Mouse (Mus musculus) lung, postnatal 25 days (tissue): Measurements from ENCODE around the gene Prkch.

Experiments
- DNase-seq: peaks from one replicate; pipeline ENCODE4 v3.0.0; 2022; ENCODE audit warnings: low spot score

Prkch gene

GRCm38 (mm10) chr12:73611741-73612140, 27.1 kb downstream of the Prkch start:
- DNase-seq = no peak

DNA sequence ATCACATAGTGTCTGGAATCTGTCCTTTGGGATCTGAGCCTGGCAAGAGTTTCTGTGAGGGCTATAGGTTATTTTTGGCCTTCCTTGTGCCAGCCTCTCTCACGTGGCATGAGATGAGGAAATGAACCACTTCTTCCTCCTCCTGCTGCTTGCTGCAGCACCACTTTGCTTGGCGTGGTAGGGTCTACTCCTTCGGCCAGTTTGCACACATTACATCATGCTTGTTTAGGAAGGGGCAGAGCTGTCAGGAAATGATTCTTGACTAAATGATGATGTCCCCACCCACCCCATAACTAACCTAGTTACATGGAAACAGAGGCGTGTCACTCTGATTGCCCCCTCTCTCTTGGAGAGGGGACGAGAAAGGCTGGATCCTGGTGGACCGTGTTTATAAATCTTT, 28.6 kb downstream of the Prkch start:
- peak; percentile 56 for DNase-seq

DNA sequence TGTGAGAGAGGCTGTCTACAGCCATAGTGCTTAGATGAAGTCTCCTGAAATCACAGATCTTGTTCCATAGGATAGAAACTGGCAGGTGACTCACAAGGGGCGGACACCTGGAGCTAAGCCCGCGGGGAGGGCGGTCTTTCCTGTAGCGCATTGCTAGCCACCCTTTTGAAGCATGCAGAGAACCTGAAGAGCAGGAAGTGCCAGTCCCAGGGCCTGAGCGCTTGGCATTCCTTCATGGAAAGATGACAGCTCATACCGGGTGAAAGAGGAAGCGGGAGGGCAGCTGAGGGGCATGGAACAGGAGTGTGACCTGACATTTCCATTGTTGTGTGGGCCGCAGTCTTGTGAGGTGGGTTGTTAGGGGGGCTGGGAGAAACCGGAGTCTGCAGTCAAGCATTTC, 33.1 kb downstream of the Prkch start:
- DNase-seq = peak; percentile 87

GRCm38 (mm10) chr12:73625277-73626032, 40.9 kb downstream of the Prkch start:
- no peak for DNase-seq

DNA sequence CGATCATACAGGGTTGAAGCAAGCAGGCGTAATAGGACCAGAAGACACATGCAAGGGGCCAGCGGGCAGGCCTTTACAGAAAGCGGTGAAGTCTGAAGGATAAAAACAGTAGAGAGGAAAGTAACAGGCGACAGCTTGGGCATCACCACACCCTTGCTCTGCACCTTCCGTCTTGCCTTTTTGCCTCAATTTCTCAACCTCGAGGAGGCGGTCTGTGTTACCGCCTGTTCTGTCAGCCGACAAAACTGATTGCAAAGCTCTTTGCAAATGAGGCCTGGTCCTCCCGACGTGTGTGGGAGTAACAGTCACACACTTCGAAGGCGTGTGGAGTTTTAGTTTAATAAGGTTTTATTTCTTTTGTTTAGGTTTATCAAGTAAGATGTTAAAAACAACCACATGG, 43.3 kb downstream of the Prkch start:
- no peak for DNase-seq

- DNase-seq = no peak
Observed at GRCm38 (mm10) chr12:73630596-73630995, 46.0 kb downstream of the Prkch start.

DNA sequence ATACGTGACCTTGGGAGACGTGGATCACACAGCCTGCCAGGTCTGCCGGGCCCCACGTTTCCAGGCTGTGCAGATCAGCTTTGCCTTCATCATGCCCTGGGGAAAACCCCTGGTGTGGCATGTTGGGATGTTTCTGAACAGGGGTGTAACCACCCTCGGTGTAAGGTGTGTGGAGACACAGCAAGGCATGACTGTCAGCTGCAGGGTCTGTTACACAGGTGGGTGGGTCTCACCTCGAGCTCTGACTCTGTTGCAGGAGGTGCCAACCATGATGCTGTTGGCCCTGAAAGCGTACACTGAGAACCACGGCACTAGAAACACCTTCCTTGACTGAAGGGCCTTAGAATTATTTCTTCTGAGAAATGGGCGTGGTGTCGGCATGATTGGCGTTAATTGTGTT, 46.6 kb downstream of the Prkch start:
- no peak for DNase-seq

DNA sequence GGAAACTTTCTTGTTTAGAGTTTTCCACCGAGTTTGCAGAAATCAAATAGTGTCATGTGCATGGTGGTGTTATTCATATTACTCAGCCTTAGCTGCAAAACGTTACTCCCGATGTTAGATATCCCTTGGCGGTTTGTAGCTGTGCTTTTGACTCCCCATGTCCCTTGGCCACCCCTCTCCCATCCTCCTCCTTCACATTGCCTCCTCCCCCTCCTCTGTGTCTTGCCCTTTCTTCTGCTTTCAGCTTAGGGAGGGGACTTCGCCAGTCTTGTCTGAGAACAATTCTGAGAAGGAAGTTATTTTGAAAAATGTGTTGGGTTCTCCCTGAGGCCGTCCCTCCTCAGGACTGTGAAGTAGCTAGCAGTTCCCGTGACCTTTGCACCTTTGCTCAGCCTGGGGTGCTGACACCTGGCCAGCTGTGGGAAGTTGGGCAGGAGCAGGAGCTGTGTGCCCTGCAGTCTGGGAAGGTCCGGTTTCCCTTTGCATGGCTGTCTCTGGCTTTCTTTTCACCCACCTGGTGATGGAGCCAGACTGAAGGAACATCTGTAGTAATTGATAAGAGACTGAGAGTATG, 48.2 kb downstream of the Prkch start:
- peak; percentile 30 for DNase-seq

GRCm38 (mm10) chr12:73633707-73634106, 49.1 kb downstream of the Prkch start:
- no peak for DNase-seq

DNA sequence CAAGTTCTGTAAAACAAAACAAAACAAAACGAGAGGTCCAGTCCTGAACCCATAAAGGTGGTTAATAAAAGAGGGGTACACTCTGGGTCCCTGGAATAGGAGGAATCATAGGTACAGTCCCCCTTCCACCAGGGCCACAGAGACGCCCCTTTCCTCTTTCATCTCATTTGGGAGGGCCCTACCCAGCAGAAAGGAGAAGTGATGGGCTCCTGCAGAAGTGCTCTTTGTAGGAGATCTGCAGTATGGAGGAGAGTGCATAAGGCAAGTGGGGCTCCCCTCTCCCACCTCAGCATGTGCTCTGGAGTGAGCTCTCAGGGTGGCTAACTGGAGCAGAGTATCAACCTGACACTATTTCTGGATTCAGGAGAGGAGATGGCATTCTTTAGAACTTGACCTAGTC, 55.0 kb downstream of the Prkch start:
- no peak for DNase-seq

DNA sequence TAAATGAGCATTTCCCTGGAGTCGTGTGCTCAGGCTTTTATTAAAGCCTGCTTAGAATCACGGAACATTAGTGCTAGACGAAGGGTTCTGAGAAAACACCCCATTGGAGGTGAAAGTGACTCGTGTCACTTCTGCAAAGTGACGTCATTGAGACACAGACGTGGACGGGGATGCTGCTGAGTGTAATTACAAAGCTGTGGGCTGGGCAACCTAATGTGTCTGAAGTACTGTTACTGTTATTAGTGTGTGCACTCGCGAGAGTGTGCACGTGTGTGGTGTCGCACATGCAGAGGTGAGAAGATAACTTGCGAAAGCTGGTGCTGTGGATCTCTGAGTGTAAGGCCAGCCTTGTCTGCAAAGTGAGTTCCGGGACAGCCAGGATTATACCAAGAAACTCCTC, 56.6 kb downstream of the Prkch start:
- DNase-seq = no peak

DNA sequence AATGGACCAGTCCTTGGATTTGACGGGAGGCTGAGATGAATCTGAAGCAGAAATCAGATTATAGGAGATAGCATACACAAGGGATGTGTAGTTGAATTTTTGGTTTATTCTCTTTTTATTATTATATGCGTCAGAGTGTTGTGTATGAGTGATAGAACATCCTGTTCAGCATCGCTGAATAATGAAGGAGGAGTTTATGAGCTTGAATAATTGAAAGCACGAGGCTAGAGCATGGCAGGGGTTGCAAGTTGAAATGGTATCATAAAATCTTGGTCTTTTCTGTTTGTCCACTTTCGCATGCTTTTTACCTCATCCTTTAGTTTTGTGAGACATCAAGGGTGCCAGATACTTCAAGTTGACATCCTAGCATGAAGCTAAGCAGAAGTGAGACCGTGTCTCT, 60.6 kb downstream of the Prkch start:
- no peak for DNase-seq

DNA sequence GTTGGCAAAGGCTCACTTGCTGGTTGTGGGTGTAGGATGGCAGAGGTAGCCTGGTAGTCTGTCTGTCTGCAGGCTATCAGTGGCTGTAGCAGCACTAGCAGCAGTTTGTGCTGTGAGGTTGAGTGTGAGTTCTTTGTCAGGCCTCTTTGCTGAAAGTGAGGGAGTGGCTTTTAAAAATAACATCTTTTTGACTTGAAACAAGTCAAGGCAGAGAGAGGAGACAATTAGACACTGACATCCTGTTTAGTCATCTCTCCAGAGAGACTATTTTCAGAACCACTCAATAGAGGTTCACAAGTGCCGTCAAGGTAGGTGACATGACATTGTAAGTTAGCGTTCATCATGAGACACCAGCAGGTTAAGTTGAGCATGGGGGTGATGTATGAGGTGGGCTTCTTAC, 63.1 kb downstream of the Prkch start:
- no peak for DNase-seq

DNA sequence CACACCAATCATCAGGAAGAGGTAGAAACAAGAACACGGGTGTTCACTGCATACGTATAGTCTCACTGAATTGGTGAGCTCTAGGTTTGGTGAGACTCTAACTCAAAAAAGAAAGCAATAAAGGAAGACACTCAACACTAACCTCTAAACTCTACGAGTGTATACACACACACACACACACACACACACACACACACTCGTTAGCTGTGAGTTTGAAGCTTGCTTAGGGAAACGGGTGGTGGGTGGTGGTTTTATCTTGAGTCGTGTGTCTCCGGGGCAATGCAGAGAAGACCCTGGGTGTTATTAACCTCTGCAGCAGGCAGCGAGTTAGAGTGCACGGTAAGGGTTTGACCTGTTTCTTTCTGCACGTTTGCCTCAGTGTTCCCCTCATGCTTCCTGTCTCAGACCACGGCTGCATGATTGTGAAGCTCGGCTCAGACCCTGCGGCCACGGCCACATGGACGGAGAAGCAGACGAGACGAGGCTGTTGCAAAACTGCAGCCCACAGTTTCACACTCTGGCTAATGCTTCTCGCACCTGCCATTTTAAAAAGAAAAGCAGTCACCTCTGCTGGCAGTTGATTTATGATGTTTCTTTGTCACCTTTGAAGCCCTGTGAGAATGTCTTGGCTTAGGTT, 72.1 kb downstream of the Prkch start:
- DNase-seq = peak; percentile 23

- DNase-seq = no peak
Observed at GRCm38 (mm10) chr12:73663421-73663820, 78.8 kb downstream of the Prkch start.

GRCm38 (mm10) chr12:73666701-73667100, 82.1 kb downstream of the Prkch start:
- no peak for DNase-seq

DNA sequence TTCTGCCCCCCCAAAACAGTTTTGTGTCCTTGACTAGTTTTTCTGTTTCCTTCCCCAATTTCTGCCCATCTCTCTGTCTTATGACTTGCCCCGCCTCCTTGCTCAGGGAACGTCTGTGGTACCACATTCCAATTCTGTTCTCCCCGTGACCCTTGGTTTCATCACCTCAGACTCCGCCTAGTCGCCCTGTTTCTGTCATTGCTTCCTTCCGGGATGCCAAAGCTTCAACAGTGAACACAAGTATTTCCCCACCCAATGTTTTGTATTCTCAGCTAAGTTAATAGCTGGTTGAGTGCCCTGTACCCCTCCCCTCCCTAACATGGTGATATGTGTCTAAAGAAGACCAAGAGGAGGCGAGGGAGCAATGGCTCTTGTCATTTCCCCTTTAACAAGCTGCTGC, 83.0 kb downstream of the Prkch start:
- DNase-seq = peak; percentile 64

GRCm38 (mm10) chr12:73670739-73671138, 86.1 kb downstream of the Prkch start:
- DNase-seq = no peak

DNA sequence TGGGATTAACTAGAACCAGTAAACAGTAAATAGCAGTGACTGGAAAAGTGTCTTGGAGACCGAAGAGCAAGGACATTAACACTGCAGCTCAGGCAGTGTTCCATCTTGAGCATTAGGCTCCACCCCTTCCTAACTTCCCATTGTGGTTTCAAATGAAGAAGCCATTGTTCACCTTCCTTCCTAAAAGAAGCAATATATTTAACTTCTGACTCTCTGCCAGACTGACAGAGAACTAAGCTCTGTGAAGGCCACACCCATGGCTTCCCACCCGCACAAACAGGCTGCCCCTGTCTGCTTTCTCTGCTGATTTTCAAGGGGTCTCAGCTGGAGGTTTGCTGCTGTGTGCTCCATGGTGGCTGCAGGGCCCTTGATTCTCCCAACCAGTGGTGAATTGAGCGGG, 86.9 kb downstream of the Prkch start:
- peak; percentile 74 for DNase-seq

DNA sequence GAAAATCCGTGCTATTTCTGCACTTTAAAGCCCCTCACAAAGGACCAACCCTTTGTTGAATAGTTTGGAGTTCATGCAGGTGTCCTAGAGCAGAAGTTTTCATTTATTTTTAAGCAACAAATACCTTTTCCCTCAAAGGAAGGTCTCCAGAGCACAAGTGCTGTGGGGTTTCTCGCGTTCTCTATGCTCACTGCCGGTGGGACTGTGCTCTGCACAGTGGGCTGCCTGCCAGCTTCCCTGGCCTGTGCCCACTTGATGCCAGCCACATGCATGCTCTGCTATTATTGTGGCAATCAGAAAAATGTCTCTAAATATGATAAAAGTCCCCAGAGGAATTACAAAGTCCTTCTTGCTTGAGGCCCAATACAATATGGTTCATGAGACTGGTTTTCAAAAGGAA, 87.4 kb downstream of the Prkch start:
- no peak for DNase-seq

DNA sequence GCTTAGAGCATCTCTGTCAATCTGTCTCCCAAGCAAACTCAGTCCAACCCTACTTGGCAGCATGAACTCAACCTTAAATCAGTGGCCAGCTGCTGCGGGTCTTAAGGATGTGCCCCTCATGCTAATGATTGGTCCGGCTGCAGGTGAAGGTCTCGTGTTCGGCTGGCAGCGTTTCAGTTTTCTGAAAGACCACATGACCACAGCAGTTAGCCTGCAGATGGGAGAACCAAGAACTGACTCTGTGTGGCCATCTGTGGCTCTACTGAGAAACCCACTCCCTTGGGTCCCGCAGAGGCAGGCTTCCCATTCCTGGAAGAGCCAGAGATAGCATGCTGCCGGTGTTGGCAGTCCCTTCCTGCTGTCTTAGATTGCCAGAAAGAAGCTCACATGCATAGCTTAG, 89.2 kb downstream of the Prkch start:
- DNase-seq = no peak

- DNase-seq = no peak
Observed at GRCm38 (mm10) chr12:73675212-73675611, 90.6 kb downstream of the Prkch start.

DNA sequence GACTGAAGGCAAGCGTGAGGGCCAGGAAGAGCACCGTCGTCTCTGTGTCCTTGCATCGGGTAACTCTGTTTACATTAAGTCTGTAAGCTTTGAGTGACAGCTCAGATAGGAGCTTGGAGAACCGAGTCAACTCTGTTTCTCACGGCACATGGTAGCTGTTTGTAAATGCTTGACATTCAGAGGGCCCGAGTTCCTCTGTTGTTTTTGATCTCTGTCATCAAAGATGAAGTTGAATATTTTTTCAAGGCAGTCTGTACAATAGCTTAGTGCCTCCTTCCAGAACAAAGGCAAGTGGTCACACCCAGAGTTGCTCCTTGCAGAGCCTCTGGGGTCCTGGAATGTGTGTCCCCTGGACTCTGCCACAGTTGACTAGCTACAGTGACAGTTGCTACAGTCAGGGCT, 94.8 kb downstream of the Prkch start:
- peak; percentile 41 for DNase-seq

GRCm38 (mm10) chr12:73682921-73683346, 98.3 kb downstream of the Prkch start:
- DNase-seq = peak; percentile 57
